Mouse (Mus musculus): Measurements from ENCODE around the gene Bpifa6. TPM values are rescaled to one million over a fixed set of nuclear protein-coding genes. Genes with fewer than 3 reads are reported as not detected.

The Bpifa6 gene
- total and polyA plus RNA-seq, 2 experiments, result not detected

GRCm38 (mm10) chr2:154038932-154039331 is 64.2 kb downstream of the Bpifa6 start:
- Histone ChIP-seq H3K9ac (ENCODE audit: low read depth, low read length) (no peak overlapping the region), H3K27me3 (ENCODE audit: control insufficient read depth, insufficient read depth, low read length) (peaks cover 5% of the 10 kb centered on the region; the same call in 1 of the 2 replicates), H3K79me2 (ENCODE audit: control insufficient read depth, insufficient read depth, low read length) (no peaks in the 10 kb centered on the region), H3K36me3 (ENCODE audit: control insufficient read depth, insufficient read depth, low read length) (no peaks in the 10 kb centered on the region), H3K27ac (replicated peaks; ENCODE audit: insufficient read depth, low read depth, low read length) (no peak overlapping the region), H3K4me3 (ENCODE audit: insufficient read depth, low read depth, low read length) (no peak overlapping the region), H3K4me1 (ENCODE audit: control insufficient read depth, insufficient read depth, low read length) (no peaks in the 10 kb centered on the region)
- DNase-seq (ENCODE audit: extremely low read depth, low read depth, low spot score), result peak; percentile 8
- whole genome bisulfite sequencing, result 53% methylated on average over 2 of the region's 2 CpGs
- TF ChIP-seq POLR2A (IDR thresholded peaks at IDR 0.05; ENCODE audit: extremely low read depth, insufficient read depth, low read length), result no peak
- peak; percentile 85 for TF ChIP-seq CTCF (IDR thresholded peaks at IDR 0.05; ENCODE audit: low read depth, low read length)

- Histone ChIP-seq H3K79me2 (ENCODE audit: control insufficient read depth, insufficient read depth, low read length) (no peaks in the 10 kb centered on the region), H3K9ac (ENCODE audit: low read depth, low read length) (no peak overlapping the region), H3K27ac (replicated peaks; ENCODE audit: insufficient read depth, low read depth, low read length) (no peak overlapping the region), H3K4me3 (ENCODE audit: insufficient read depth, low read depth, low read length) (no peak overlapping the region), H3K36me3 (ENCODE audit: control insufficient read depth, insufficient read depth, low read length) (no peaks in the 10 kb centered on the region), H3K4me1 (ENCODE audit: control insufficient read depth, insufficient read depth, low read length) (peaks cover 2% of the 10 kb centered on the region; the same call in 1 of the 2 replicates), H3K27me3 (ENCODE audit: control insufficient read depth, insufficient read depth, low read length) (peaks cover 5% of the 10 kb centered on the region; the same call in 1 of the 2 replicates)
- WGBS, result 80% methylated on average over 3 of the region's 3 CpGs
- TF ChIP-seq POLR2A (IDR thresholded peaks at IDR 0.05; ENCODE audit: extremely low read depth, insufficient read depth, low read length) (no peak), CTCF (IDR thresholded peaks at IDR 0.05; ENCODE audit: low read depth, low read length) (no peak)
- DNase-seq (ENCODE audit: extremely low read depth, low read depth, low spot score), result no peak
These were observed 70.0 kb downstream of the Bpifa6 start for GRCm38 (mm10) chr2:154044743-154045142.

Other genes starting within 250 kb of the Bpifa6 start
- 6.6 and 7.9 TPM in 2 replicates for gene Mapre1, start 233.7 kb upstream of the Bpifa6 start, total RNA-seq (2014; rRNA removed)
- gene Mapre1, start 233.7 kb upstream of the Bpifa6 start, polyA plus RNA-seq (2012; rRNA removed), result 2.7 and 3.0 TPM in 2 replicates
- not detected in 2 replicates for gene Efcab8, start 195.0 kb upstream of the Bpifa6 start, total RNA-seq (2014; rRNA removed)
- 0.02 TPM in 1 of 2 replicates, not detected in the other for gene Efcab8, start 195.0 kb upstream of the Bpifa6 start, polyA plus RNA-seq (2012; rRNA removed)
- gene Sun5, start 103.9 kb upstream of the Bpifa6 start, total RNA-seq (2014; rRNA removed), result not detected in 2 replicates
- not detected in 2 replicates for gene Sun5, start 103.9 kb upstream of the Bpifa6 start, polyA plus RNA-seq (2012; rRNA removed)
- not detected in 2 replicates for gene Bpifb2, start 99.9 kb upstream of the Bpifa6 start, total RNA-seq (2014; rRNA removed)
- not detected in 2 replicates for gene Bpifb2, start 99.9 kb upstream of the Bpifa6 start, polyA plus RNA-seq (2012; rRNA removed)
- gene Bpifb6, start 74.6 kb upstream of the Bpifa6 start, total RNA-seq (2014; rRNA removed), result not detected in 2 replicates
- not detected in 2 replicates for gene Bpifb6, start 74.6 kb upstream of the Bpifa6 start, polyA plus RNA-seq (2012; rRNA removed)
- gene Bpifb3, start 56.7 kb upstream of the Bpifa6 start, total RNA-seq (2014; rRNA removed), result not detected in 2 replicates
- not detected in 2 replicates for gene Bpifb3, start 56.7 kb upstream of the Bpifa6 start, polyA plus RNA-seq (2012; rRNA removed)
- gene Bpifb4, start 36.7 kb upstream of the Bpifa6 start, total RNA-seq (2014; rRNA removed), result not detected in 2 replicates
- not detected in 2 replicates for gene Bpifb4, start 36.7 kb upstream of the Bpifa6 start, polyA plus RNA-seq (2012; rRNA removed)
- gene Bpifa2, start 33.3 kb downstream of the Bpifa6 start, total RNA-seq (2014; rRNA removed), result not detected in 2 replicates
- gene Bpifa2, start 33.3 kb downstream of the Bpifa6 start, polyA plus RNA-seq (2012; rRNA removed), result not detected in 2 replicates
- gene Bpifa3, start 155.4 kb downstream of the Bpifa6 start, total RNA-seq (2014; rRNA removed), result not detected in 2 replicates
- gene Bpifa3, start 155.4 kb downstream of the Bpifa6 start, polyA plus RNA-seq (2012; rRNA removed), result not detected in 2 replicates
- not detected in 2 replicates for gene Bpifa1, start 167.9 kb downstream of the Bpifa6 start, total RNA-seq (2014; rRNA removed)
- not detected in 2 replicates for gene Bpifa1, start 167.9 kb downstream of the Bpifa6 start, polyA plus RNA-seq (2012; rRNA removed)
- gene Bpifa5, start 187.7 kb downstream of the Bpifa6 start, total RNA-seq (2014; rRNA removed), result not detected in 2 replicates
- not detected in 2 replicates for gene Bpifa5, start 187.7 kb downstream of the Bpifa6 start, polyA plus RNA-seq (2012; rRNA removed)
- not detected in 2 replicates for gene Bpifb1, start 215.9 kb downstream of the Bpifa6 start, total RNA-seq (2014; rRNA removed)
- gene Bpifb1, start 215.9 kb downstream of the Bpifa6 start, polyA plus RNA-seq (2012; rRNA removed), result not detected in 2 replicates
- not detected in 2 replicates for gene Bpifb5, start 248.8 kb downstream of the Bpifa6 start, total RNA-seq (2014; rRNA removed)
- not detected in 2 replicates for gene Bpifb5, start 248.8 kb downstream of the Bpifa6 start, polyA plus RNA-seq (2012; rRNA removed)